Mouse (Mus musculus): Measurements from ENCODE around the gene Hras. TPM values are rescaled to one million over a fixed set of nuclear protein-coding genes. Genes with fewer than 3 reads are reported as not detected.

Gene Hras
- polyA plus RNA-seq, 1 experiment, result 181 TPM

DNA sequence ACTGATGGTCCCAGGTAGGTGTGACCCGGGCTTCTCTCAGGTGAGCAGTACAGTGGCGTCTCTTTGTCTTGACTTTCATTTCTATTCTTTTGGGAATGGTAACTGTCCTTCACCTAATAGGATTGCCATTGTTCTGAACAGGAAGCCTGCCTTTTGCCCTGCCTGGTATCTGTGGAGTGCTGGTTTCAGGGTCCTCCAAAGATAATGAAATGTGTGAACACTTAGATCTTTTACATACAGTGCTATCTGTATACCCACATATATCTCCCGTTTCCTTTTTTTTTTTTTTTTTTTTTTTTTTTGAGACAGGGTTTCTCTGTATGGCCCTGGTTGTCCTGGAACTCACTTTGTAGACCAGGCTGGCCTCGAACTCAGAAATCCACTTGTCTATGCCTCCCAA is 52.5 kb downstream of the Hras start:
- Histone ChIP-seq H3ac (ENCODE audit: control insufficient read depth, insufficient read length, low read depth) (no peak overlapping the region), H3K79me3 (ENCODE audit: low read depth) (no peaks in the 10 kb centered on the region), H3K36me3 (ENCODE audit: control insufficient read depth, insufficient read depth) (peaks cover 5% of the 10 kb centered on the region), H3K4me3 (ENCODE audit: insufficient read depth, poor library complexity, severe bottlenecking) (no peak overlapping the region), H3K27me3 (ENCODE audit: control insufficient read depth, insufficient read depth, insufficient read length) (no peaks in the 10 kb centered on the region), H3K79me2 (ENCODE audit: control insufficient read depth, insufficient read depth) (no peaks in the 10 kb centered on the region)
- TF ChIP-seq MYOG (IDR thresholded peaks at IDR 0.05; ENCODE audit: control insufficient read depth, extremely low read depth, insufficient read length), result no peak
- TF ChIP-seq CEBPB (IDR thresholded peaks at IDR 0.05; ENCODE audit: low read depth), result no peak
- no peak for TF ChIP-seq USF1 (IDR thresholded peaks at IDR 0.05; ENCODE audit: low read depth)
- no peak for TF ChIP-seq FOSL1 (IDR thresholded peaks at IDR 0.05; ENCODE audit: insufficient read depth, low read length, poor library complexity, severe bottlenecking)
- no peak for TF ChIP-seq MAX (IDR thresholded peaks at IDR 0.05)
- TF ChIP-seq MYOD1 (IDR thresholded peaks at IDR 0.05; ENCODE audit: control insufficient read depth, insufficient read length, low read depth), result no peak
- no peak for TF ChIP-seq CTCF (IDR thresholded peaks at IDR 0.05; ENCODE audit: control insufficient read depth, insufficient read depth, insufficient read length)

Small RNAs within 50 kb of the gene (microRNA-seq; reads per million reads assigned to microRNA genes)
- gene Mir210 (ENCODE audit: borderline microRNAs expressed), result 255 reads per million, percentile 80 among the genes with 10 or more reads in this experiment

Other genes with a start within 250 kb of the Hras start
- 0.44 TPM for gene Ifitm5, start 243.7 kb downstream of the Hras start, polyA plus RNA-seq (2012; fragmentation: generic; extraction: Trizol)
- gene Gm45717, start 238.1 kb downstream of the Hras start, polyA plus RNA-seq (2012; fragmentation: generic; extraction: Trizol), result not detected
- gene Ifitm2, start 238.0 kb downstream of the Hras start, polyA plus RNA-seq (2012; fragmentation: generic; extraction: Trizol), result 609 TPM
- gene Ifitm1, start 226.8 kb downstream of the Hras start, polyA plus RNA-seq (2012; fragmentation: generic; extraction: Trizol), result 60.7 TPM
- 956 TPM for gene Ifitm3, start 183.2 kb downstream of the Hras start, polyA plus RNA-seq (2012; fragmentation: generic; extraction: Trizol)
- 1.3 TPM for gene Ifitm6, start 176.1 kb downstream of the Hras start, polyA plus RNA-seq (2012; fragmentation: generic; extraction: Trizol)
- gene Gm17387, start 164.9 kb downstream of the Hras start, polyA plus RNA-seq (2012; fragmentation: generic; extraction: Trizol), result not detected
- 4.0 TPM for gene B4galnt4, start 132.9 kb downstream of the Hras start, polyA plus RNA-seq (2012; fragmentation: generic; extraction: Trizol)
- 0.88 TPM for gene Pkp3, start 115.8 kb downstream of the Hras start, polyA plus RNA-seq (2012; fragmentation: generic; extraction: Trizol)
- 13.9 TPM for gene Sigirr, start 93.4 kb downstream of the Hras start, polyA plus RNA-seq (2012; fragmentation: generic; extraction: Trizol)
- not detected for gene Ano9, start 76.2 kb downstream of the Hras start, polyA plus RNA-seq (2012; fragmentation: generic; extraction: Trizol)
- 20.5 TPM for gene Ptdss2, start 71.6 kb downstream of the Hras start, polyA plus RNA-seq (2012; fragmentation: generic; extraction: Trizol)
- gene Rnh1, start 21.1 kb downstream of the Hras start, polyA plus RNA-seq (2012; fragmentation: generic; extraction: Trizol), result 251 TPM
- 0.32 TPM for gene Lrrc56, start 152 bp upstream of the Hras start, polyA plus RNA-seq (2012; fragmentation: generic; extraction: Trizol)
- gene Lmntd2, start 20.1 kb upstream of the Hras start, polyA plus RNA-seq (2012; fragmentation: generic; extraction: Trizol), result 0.05 TPM
- gene Rassf7, start 21.9 kb upstream of the Hras start, polyA plus RNA-seq (2012; fragmentation: generic; extraction: Trizol), result 25.2 TPM
- 60.2 TPM for gene Phrf1, start 34.8 kb upstream of the Hras start, polyA plus RNA-seq (2012; fragmentation: generic; extraction: Trizol)
- 0.35 TPM for gene Irf7, start 72.5 kb upstream of the Hras start, polyA plus RNA-seq (2012; fragmentation: generic; extraction: Trizol)
- gene Cdhr5, start 82.8 kb upstream of the Hras start, polyA plus RNA-seq (2012; fragmentation: generic; extraction: Trizol), result 0.04 TPM
- gene Sct, start 85.1 kb upstream of the Hras start, polyA plus RNA-seq (2012; fragmentation: generic; extraction: Trizol), result 16.1 TPM
- gene Drd4, start 98.0 kb upstream of the Hras start, polyA plus RNA-seq (2012; fragmentation: generic; extraction: Trizol), result 0.01 TPM
- 21.4 TPM for gene Deaf1, start 133.7 kb upstream of the Hras start, polyA plus RNA-seq (2012; fragmentation: generic; extraction: Trizol)
- 18.9 TPM for gene Tmem80, start 133.7 kb upstream of the Hras start, polyA plus RNA-seq (2012; fragmentation: generic; extraction: Trizol)
- gene Eps8l2, start 144.9 kb upstream of the Hras start, polyA plus RNA-seq (2012; fragmentation: generic; extraction: Trizol), result 0.67 TPM
- gene Taldo1, start 198.2 kb upstream of the Hras start, polyA plus RNA-seq (2012; fragmentation: generic; extraction: Trizol), result 252 TPM
- gene Gatd1, start 220.1 kb upstream of the Hras start, polyA plus RNA-seq (2012; fragmentation: generic; extraction: Trizol), result 14.9 TPM
- gene Cend1, start 235.5 kb upstream of the Hras start, polyA plus RNA-seq (2012; fragmentation: generic; extraction: Trizol), result 2.4 TPM
- gene Slc25a22, start 243.9 kb upstream of the Hras start, polyA plus RNA-seq (2012; fragmentation: generic; extraction: Trizol), result 16.2 TPM